Mouse (Mus musculus) forebrain, embryonic 11.5 days (tissue): ENCODE data around the gene Evi2a. TPM values are rescaled to one million over a fixed set of nuclear protein-coding genes. Genes with fewer than 3 reads are reported as not detected.

ENCODE experiments used
- ATAC-seq: fragments of 200-750 bp; cut with Nextera tagmentation; replicated peaks from 2 replicates; pipeline ENCODE4 v1.8.0; 2017; ENCODE audit warnings: moderate TSS enrichment; ENCODE audit not compliant: low FRiP score
- DNase-seq: peaks from one replicate; pipeline ENCODE4 v3.0.0-alpha.2; 2017; ENCODE audit warnings: low spot score
- H3K27ac ChIP-seq: fragments of 300-500 bp; sonication (generic); 2 replicates; pipeline ENCODE4 v1.5.1; 2014; ENCODE audit warnings: low read depth, low read length
- H3K27me3 ChIP-seq: fragments of 300-500 bp; sonication (generic); 2 replicates; pipeline ENCODE4 v1.6.1; 2014; ENCODE audit warnings: mild to moderate bottlenecking, low read length, mixed read lengths; ENCODE audit not compliant: control insufficient read depth, insufficient read depth
- H3K36me3 ChIP-seq: fragments of 300-500 bp; sonication (generic); 2 replicates; pipeline ENCODE4 v1.6.1; 2014; ENCODE audit warnings: mild to moderate bottlenecking, low read length, moderate library complexity, mixed read lengths; ENCODE audit not compliant: control insufficient read depth, insufficient read depth
- H3K4me1 ChIP-seq: fragments of 300-500 bp; sonication (generic); replicated peaks from 2 replicates; pipeline ENCODE4 v1.6.1; 2014; ENCODE audit warnings: low read length, mixed read lengths; ENCODE audit not compliant: control insufficient read depth, insufficient read depth
- H3K4me2 ChIP-seq: fragments of 300-500 bp; sonication (generic); 2 replicates; pipeline ENCODE4 v1.6.1; 2014; ENCODE audit warnings: low read depth, mild to moderate bottlenecking, low read length, moderate library complexity, mixed read lengths; ENCODE audit not compliant: severe bottlenecking
- H3K4me3 ChIP-seq: fragments of 300-500 bp; sonication (generic); 2 replicates; pipeline ENCODE4 v1.5.1; 2014; ENCODE audit warnings: low read depth, low read length
- H3K9ac ChIP-seq: fragments of 300-500 bp; sonication (generic); 2 replicates; pipeline ENCODE4 v1.6.1; 2014; ENCODE audit warnings: low read length
- H3K9me3 ChIP-seq: fragments of 300-500 bp; sonication (generic); 2 replicates; pipeline ENCODE4 v1.6.1; 2016; ENCODE audit warnings: low read length, mixed read lengths; ENCODE audit not compliant: control insufficient read depth
- WGBS: fragments of 180-500 bp; shearing (Covaris S2); extraction: QIAGEN DNeasy Blood & Tissue Kit; methylation state at CpG from one replicate; pipeline ENCODE4 v1.1.7; 2014; 5-methylcytosine and 5-hydroxymethylcytosine counted together
- polyA plus RNA-seq: library from polyadenylated mRNA; unstranded; fragments of >200 nt; fragmentation: Nextera tagmentation; extraction: Ambion mirVana; gene quantifications from 2 replicates; pipeline ENCODE4 v1.2.1, GENCODE M21; 2014

The Evi2a gene
- polyA plus RNA-seq, 1 experiment from 2014 or later: 3.2 TPM

DNA sequence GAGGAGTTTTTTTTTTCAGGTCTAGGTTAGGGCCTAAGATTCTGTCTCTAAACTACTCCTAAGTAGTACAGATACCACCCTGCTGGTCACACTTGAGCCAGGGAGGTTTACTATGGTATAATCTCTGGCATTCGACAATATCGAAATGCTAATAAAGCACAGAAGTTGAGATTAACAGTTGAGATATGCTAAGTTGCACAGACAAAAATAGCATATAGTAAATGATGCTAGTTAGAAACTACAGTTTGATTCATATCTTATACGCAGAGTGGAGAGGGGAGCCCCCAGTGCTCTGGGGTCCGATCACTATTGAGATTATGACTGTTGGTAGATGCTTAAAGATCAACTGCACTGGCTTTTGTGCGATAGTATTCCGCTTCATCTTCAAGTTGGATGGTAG, 1.2 kb downstream of the Evi2a start:
- Histone ChIP-seq H3K9ac (no peak overlapping the region), H3K4me2 (no peak overlapping the region), H3K4me1 (no peaks in the 10 kb centered on the region), H3K27ac (no peak overlapping the region), H3K9me3 (no peaks in the 10 kb centered on the region), H3K4me3 (no peak overlapping the region), H3K27me3 (no peaks in the 10 kb centered on the region), H3K36me3 (no peaks in the 10 kb centered on the region)
- no peak for DNase-seq
- no peak for ATAC-seq
- 98% methylated on average over 6 of the region's 6 CpGs for WGBS

- 90% methylated on average over 3 of the region's 3 CpGs for WGBS
- Histone ChIP-seq H3K4me2 (no peak overlapping the region), H3K27me3 (no peaks in the 10 kb centered on the region), H3K27ac (no peak overlapping the region), H3K9ac (no peak overlapping the region), H3K4me3 (no peak overlapping the region), H3K36me3 (no peaks in the 10 kb centered on the region), H3K9me3 (no peaks in the 10 kb centered on the region), H3K4me1 (no peaks in the 10 kb centered on the region)
- no peak for DNase-seq
- ATAC-seq: no peak
Measured at GRCm38 (mm10) chr11:79528601-79529000, 1.8 kb downstream of the Evi2a start.

DNA sequence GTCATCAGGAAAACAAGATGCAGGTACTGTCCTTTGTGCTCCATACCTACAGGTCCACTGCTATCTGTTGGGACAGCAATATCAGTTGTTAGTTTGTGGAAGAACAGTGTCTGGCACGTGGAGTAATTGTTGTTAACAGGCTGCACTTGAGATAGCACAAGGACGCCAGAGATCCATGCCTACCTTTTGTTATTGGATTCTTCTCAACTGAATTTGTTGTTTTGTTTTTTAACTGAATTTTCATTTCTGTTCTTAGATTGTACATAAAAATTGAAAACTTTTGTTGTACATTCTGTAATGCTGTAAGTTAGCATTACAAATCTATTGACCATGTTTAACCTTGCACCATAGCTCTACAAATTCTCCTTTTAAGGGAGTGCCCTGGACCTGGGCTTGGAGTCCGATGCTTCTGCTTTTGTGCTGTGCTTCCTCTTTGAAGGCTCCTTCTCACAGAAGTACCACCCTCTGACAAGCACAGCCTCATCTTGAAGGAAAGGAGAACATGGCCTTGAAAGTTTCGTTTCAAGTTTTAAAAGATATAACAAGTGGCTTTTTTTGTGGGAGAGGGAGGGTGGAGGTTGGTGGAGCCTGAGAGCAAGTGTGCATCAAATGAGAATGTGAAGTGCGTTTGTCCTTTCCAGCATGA, 2.5 kb downstream of the Evi2a start:
- no peak overlapping the region for H3K27ac ChIP-seq
- H3K9me3 ChIP-seq: no peaks in the 10 kb centered on the region
- no peak for DNase-seq
- no peak for ATAC-seq
- WGBS: 94% methylated on average over 5 of the region's 5 CpGs
- H3K36me3 ChIP-seq: no peaks in the 10 kb centered on the region
- H3K4me2 ChIP-seq: no peak overlapping the region
- H3K9ac ChIP-seq: no peak overlapping the region
- no peaks in the 10 kb centered on the region for H3K4me1 ChIP-seq
- H3K27me3 ChIP-seq: no peaks in the 10 kb centered on the region
- H3K4me3 ChIP-seq: no peak overlapping the region

DNA sequence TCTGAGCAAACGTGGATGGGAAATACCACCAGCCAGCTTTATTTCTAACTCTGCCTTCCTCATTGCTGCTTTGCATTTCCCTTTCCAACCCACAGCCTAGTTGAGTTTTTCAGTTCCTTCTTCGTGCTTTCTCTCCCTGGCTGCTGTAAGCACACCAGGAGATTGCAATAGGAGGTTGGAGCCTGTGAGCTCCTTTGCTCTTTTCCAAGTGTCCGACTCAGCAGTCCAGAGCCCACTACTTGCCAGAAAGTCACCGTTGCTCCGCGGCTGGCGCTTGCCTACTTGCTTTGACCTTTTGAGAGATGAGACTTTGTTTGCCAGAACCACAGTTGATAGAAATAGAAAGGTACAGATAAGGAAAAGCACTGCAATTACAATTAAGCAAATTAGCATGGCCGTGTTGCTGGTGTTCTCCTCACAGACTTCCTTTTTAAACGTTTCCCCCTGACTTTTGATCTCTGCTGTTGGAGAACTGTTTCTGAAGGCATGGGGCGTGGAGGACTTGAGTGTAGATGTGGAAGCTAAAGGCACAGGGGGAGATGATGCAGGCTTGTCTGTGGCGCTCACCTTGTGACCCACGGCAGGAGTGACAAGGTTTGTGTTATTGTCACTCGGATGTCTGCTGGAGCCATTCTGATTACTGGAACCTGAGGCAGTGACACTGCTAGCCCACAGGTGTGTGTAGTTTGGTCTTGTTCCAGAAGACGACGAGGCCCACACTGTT, 3.2 kb downstream of the Evi2a start:
- DNase-seq: no peak
- Histone ChIP-seq H3K9ac (no peak overlapping the region), H3K9me3 (no peaks in the 10 kb centered on the region), H3K4me1 (no peaks in the 10 kb centered on the region), H3K27ac (no peak overlapping the region), H3K4me2 (no peak overlapping the region), H3K27me3 (no peaks in the 10 kb centered on the region), H3K4me3 (no peak overlapping the region), H3K36me3 (no peaks in the 10 kb centered on the region)
- 85% methylated on average over 15 of the region's 15 CpGs for WGBS
- ATAC-seq: no peak

DNA sequence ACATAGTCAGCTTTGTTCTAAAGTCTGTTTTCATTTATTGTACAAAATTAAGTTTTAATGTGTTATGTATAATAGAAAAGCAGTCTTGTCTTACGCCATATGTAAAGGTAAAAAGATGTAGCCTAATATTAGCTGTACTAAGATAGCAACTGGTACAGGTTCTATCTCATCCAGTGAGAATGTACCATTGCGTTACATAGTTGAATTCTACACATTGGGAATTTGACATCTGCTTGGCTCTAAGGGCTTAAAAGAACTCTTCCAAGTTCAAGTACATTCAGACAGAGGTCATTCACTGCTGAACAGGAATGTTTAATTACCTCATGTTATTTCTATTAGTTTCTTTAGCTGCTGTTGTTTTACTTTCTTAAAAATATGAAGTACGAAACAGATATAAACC, 3.9 kb downstream of the Evi2a start:
- Histone ChIP-seq H3K4me1 (no peaks in the 10 kb centered on the region), H3K27me3 (no peaks in the 10 kb centered on the region), H3K9me3 (no peaks in the 10 kb centered on the region), H3K4me2 (no peak overlapping the region), H3K36me3 (no peaks in the 10 kb centered on the region), H3K27ac (no peak overlapping the region), H3K4me3 (no peak overlapping the region), H3K9ac (no peak overlapping the region)
- DNase-seq (no peak), ATAC-seq (no peak)
- WGBS: 97% methylated on average over 3 of the region's 3 CpGs

- no peaks in the 10 kb centered on the region for H3K36me3 ChIP-seq
- DNase-seq (no peak), ATAC-seq (no peak)
- WGBS: 83% methylated on average over 1 of the region's 1 CpGs
- H3K4me2 ChIP-seq: no peak overlapping the region
- H3K27me3 ChIP-seq: no peaks in the 10 kb centered on the region
- H3K4me1 ChIP-seq: no peaks in the 10 kb centered on the region
- H3K9ac ChIP-seq: no peak overlapping the region
- no peak overlapping the region for H3K27ac ChIP-seq
- H3K4me3 ChIP-seq: no peak overlapping the region
- H3K9me3 ChIP-seq: no peaks in the 10 kb centered on the region
Measured at GRCm38 (mm10) chr11:79524310-79524575, 6.2 kb downstream of the Evi2a start.

- no peak within 1 kb of the TSS for H3K27ac ChIP-seq
- H3K36me3 ChIP-seq: no peaks in the 10 kb centered on the region
- DNase-seq (no peak), ATAC-seq (no peak)
- no peak within 1 kb of the TSS for H3K4me2 ChIP-seq
- H3K27me3 ChIP-seq: no peaks in the 10 kb centered on the region
- 89% methylated on average over 10 of the region's 10 CpGs for WGBS
- no peak within 1 kb of the TSS for H3K9ac ChIP-seq
- H3K4me1 ChIP-seq: no peaks in the 10 kb centered on the region
- no peaks in the 10 kb centered on the region for H3K9me3 ChIP-seq
- H3K4me3 ChIP-seq: no peak within 1 kb of the TSS
Measured at GRCm38 (mm10) chr11:79523560-79524309, 6.7 kb downstream of the Evi2a start, which contains the start of gene Evi2b. Gene Evi2b, minus strand, starts transcription at chr11:79523762.

DNA sequence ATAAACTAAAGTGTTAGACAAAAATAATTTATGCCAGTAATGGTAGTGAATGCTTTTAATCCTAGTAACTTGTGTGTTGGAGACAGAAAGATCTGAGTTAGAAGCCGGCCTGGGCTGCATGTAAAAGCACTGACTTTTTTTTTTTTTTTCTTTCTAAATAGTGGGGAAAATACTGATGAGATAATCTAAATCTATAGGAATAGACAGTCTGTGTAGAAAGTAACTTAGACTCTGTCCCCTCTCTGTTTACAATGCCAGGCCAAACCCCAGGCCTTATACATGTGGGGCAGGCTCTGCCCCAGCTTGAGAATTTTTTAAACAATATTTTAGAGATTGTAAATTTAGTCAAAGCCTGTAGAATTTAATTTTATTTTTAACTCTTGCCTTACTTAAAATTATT, 7.5 kb downstream of the Evi2a start:
- H3K36me3 ChIP-seq: no peaks in the 10 kb centered on the region
- H3K9me3 ChIP-seq: no peaks in the 10 kb centered on the region
- H3K4me2 ChIP-seq: no peak overlapping the region
- H3K4me3 ChIP-seq: no peak overlapping the region
- no peaks in the 10 kb centered on the region for H3K27me3 ChIP-seq
- DNase-seq: no peak
- ATAC-seq: no peak
- no peaks in the 10 kb centered on the region for H3K4me1 ChIP-seq
- no peak overlapping the region for H3K9ac ChIP-seq
- H3K27ac ChIP-seq: no peak overlapping the region
- 91% methylated on average over 1 of the region's 1 CpGs for whole genome bisulfite sequencing
